Mouse (Mus musculus) stomach, postnatal 0 days (tissue): ENCODE measurements around the gene Ankrd13a.
A peak's percentile ranks its signal among the peaks of the same experiment; 100 is the strongest.

Experiments used
- CTCF ChIP-seq: IDR thresholded peaks from 2 replicates; pipeline ENCODE4 v1.5.1; 2016; ENCODE audit warnings: antibody characterized with exemption, low read depth, mild to moderate bottlenecking, moderate library complexity
- EP300 ChIP-seq: optimal IDR thresholded peaks from 2 replicates; pipeline ENCODE3; 2016; ENCODE audit warnings: antibody characterized with exemption

DNA sequence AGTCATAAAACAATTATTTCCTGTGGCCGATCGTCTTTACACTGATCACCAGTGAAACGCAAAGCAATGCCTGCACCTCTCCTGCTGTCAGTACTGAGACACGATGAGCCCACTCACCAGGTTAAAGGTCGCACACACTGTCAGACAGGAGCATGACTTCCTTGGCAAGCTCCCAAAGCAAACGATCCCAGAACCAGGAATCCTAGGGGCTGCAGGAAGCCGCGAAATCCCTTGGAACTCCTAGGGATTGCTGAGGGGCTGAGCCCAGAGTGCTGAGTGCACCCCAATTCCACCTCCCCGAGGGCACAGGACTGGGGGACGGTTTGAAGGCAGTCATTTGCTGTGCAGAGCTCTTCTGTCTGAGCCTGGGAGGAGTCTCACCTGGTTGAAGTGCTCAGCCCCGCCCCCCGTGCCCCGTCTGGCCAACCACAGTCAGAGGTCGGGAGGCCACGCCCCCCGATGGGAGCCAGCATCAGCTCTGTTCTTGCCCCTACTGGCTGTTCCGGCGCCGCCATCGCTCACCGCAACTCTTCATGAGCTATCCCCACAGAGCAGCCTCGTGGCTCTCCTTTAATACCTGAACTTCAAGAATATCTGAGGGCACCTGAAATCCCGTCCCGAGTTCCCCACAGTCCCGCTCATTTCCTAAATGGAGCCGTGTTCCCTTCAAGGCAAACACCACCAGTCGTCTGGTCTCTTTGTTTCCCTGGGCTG lies 51.7 kb downstream of the Ankrd13a start:
- peak; percentile 45; the same call in 1 of the 2 replicates for TF ChIP-seq CTCF
- no peak for TF ChIP-seq EP300
